Mouse (Mus musculus) hindbrain, embryonic 12.5 days (tissue): ENCODE results near the gene Morn1. TPM values are rescaled to one million over a fixed set of nuclear protein-coding genes. Genes with fewer than 3 reads are reported as not detected.

ENCODE experiments used
- ATAC-seq: fragments of 200-750 bp; cut with Nextera tagmentation; 2 replicates; pipeline ENCODE4 v1.8.0; 2017; ENCODE audit warnings: moderate TSS enrichment; ENCODE audit not compliant: low FRiP score
- H3K27ac ChIP-seq: fragments of 300-500 bp; sonication (generic); 2 replicates; pipeline ENCODE4 v1.5.1; 2016; ENCODE audit warnings: mild to moderate bottlenecking
- H3K27me3 ChIP-seq: fragments of 300-500 bp; sonication (generic); 2 replicates; pipeline ENCODE4 v1.6.1; 2016; ENCODE audit warnings: mild to moderate bottlenecking
- H3K36me3 ChIP-seq: fragments of 300-500 bp; sonication (generic); 2 replicates; pipeline ENCODE4 v1.6.1; 2016; ENCODE audit warnings: mild to moderate bottlenecking
- H3K4me1 ChIP-seq: fragments of 300-500 bp; sonication (generic); 2 replicates; pipeline ENCODE4 v1.6.1; 2016
- H3K4me2 ChIP-seq: fragments of 300-500 bp; sonication (generic); replicated peaks from 2 replicates; pipeline ENCODE4 v1.6.1; 2016; ENCODE audit warnings: mild to moderate bottlenecking
- H3K4me3 ChIP-seq: fragments of 300-500 bp; sonication (generic); 2 replicates; pipeline ENCODE4 v1.5.1; 2016; ENCODE audit warnings: mild to moderate bottlenecking
- H3K9ac ChIP-seq: fragments of 300-500 bp; sonication (generic); 2 replicates; pipeline ENCODE4 v1.6.1; 2016; ENCODE audit warnings: mild to moderate bottlenecking, moderate library complexity
- H3K9me3 ChIP-seq: fragments of 300-500 bp; sonication (generic); replicated peaks from 2 replicates; pipeline ENCODE4 v1.6.1; 2016; ENCODE audit warnings: mild to moderate bottlenecking
- WGBS: fragments of 180-500 bp; shearing (Covaris S2); methylation state at CpG from one replicate; pipeline ENCODE4 v1.1.7; 2016; 5-methylcytosine and 5-hydroxymethylcytosine counted together
- polyA plus RNA-seq: library from polyadenylated mRNA; unstranded; fragments of >200 nt; fragmentation: Nextera tagmentation; extraction: Ambion mirVana; gene quantifications from 2 replicates; pipeline ENCODE4 v1.2.1, GENCODE M21; 2016

Morn1 gene
- polyA plus RNA-seq, 1 experiment from 2014 or later, result 7.7 TPM

DNA sequence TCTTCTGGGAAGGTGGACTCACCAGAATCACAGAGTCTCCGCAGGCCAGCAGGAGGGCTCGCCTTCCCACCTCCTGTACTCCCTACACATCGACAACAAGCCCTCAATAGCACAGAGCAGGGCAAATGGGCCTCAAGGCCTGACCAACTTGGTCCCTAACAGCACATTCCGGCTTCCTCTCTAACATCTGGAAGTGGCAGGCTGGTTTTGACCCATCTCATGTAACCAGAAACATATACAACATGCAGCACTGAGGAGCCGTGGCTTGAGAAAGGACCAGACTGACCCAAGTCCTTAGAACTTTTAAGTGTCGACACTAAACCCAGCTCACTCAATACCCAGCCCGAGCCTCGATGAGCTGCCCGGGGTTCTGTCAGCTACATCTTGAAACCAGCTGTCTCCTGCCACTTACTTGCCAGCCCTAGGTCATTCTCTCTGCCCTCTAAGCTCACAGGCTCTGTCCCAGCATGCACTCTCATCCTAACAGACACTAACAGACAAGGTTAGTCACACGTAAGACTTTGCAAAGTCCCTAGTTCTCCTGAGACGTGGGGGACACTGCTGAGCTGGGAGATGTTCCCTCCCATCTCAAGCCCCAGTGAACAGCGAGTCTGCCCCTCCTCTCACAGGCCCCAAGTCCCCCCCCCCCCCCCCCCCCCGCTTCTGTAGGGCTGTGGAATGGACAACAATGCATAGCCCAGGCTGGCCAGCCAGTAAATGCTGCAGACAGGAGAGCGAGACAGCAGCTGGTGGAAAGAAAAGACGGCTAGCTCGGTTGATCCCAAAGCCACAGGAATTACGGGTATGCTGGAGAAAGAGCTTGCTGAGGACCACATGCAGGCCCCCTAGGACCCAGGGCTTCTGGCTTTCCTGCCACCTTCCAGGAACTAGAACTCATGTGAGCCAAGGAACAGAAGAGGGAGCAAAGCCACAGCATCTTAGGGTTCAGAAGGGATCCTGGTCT is 87.7 kb downstream of the Morn1 start:
- 11% methylated on average over 16 of the region's 17 CpGs for WGBS
- H3K36me3 ChIP-seq, result no peaks in the 10 kb centered on the region
- H3K4me3 ChIP-seq, result no peak overlapping the region
- H3K9me3 ChIP-seq, result no peaks in the 10 kb centered on the region
- H3K4me1 ChIP-seq, result peaks cover 86% of the 10 kb centered on the region
- H3K9ac ChIP-seq, result peak overlapping the region; percentile 48
- no peak for ATAC-seq
- no peaks in the 10 kb centered on the region for H3K27me3 ChIP-seq
- peak overlapping the region; percentile 45 for H3K4me2 ChIP-seq
- peak overlapping the region; percentile 98 for H3K27ac ChIP-seq

DNA sequence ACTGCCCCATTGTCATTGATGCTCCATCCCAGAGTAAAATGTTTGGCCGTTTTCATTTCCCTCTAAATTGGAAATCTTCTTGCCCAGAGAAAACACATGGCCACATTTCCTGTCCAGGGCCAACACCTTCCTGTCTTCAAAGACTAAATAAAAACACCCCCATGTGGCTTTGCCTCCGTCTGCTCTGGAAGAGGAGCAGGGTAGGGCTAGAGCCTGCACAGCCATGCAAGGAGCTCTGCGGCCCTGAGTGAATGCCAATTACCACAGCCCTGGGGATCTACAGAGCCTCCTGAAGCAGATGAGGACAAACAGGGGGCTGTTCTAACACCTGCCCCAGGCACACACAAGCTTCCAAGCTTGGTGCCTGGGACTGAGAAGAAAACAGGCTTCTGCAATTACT is 89.8 kb downstream of the Morn1 start:
- no peaks in the 10 kb centered on the region for H3K27me3 ChIP-seq
- no peak overlapping the region for H3K9ac ChIP-seq
- no peaks in the 10 kb centered on the region for H3K9me3 ChIP-seq
- no peak overlapping the region for H3K4me3 ChIP-seq
- H3K4me2 ChIP-seq, result no peak overlapping the region
- WGBS, result 42% methylated on average over 3 of the region's 3 CpGs
- H3K27ac ChIP-seq, result peak overlapping the region; percentile 73
- peaks cover 88% of the 10 kb centered on the region for H3K4me1 ChIP-seq
- no peak for ATAC-seq
- H3K36me3 ChIP-seq, result no peaks in the 10 kb centered on the region

GRCm38 (mm10) chr4:155178274-155178673 is 91.9 kb downstream of the Morn1 start:
- Histone ChIP-seq H3K36me3 (no peaks in the 10 kb centered on the region), H3K27ac (peak overlapping the region; percentile 81), H3K27me3 (no peaks in the 10 kb centered on the region), H3K9ac (peak overlapping the region; percentile 29; the same call in 1 of the 2 replicates), H3K4me3 (no peak overlapping the region), H3K4me2 (peak overlapping the region; percentile 34), H3K4me1 (peaks cover 70% of the 10 kb centered on the region), H3K9me3 (no peaks in the 10 kb centered on the region)
- ATAC-seq, result peak; percentile 60; the same call in 1 of the 2 replicates
- WGBS, result 12% methylated on average over 6 of the region's 6 CpGs

GRCm38 (mm10) chr4:155178981-155179512 is 92.7 kb downstream of the Morn1 start:
- no peaks in the 10 kb centered on the region for H3K9me3 ChIP-seq
- WGBS, result 38% methylated on average over 3 of the region's 3 CpGs
- H3K27me3 ChIP-seq, result no peaks in the 10 kb centered on the region
- H3K4me2 ChIP-seq, result peak overlapping the region; percentile 34; the same call in 1 of the 2 replicates
- H3K4me1 ChIP-seq, result peaks cover 65% of the 10 kb centered on the region
- ATAC-seq, result no peak
- H3K27ac ChIP-seq, result peak overlapping the region; percentile 81
- H3K36me3 ChIP-seq, result no peaks in the 10 kb centered on the region
- H3K9ac ChIP-seq, result peak overlapping the region; percentile 45; the same call in 1 of the 2 replicates
- H3K4me3 ChIP-seq, result no peak overlapping the region

- no peak overlapping the region for H3K4me3 ChIP-seq
- H3K4me1 ChIP-seq, result peaks cover 52% of the 10 kb centered on the region
- H3K27ac ChIP-seq, result no peak overlapping the region
- ATAC-seq, result no peak
- H3K4me2 ChIP-seq, result no peak overlapping the region
- H3K36me3 ChIP-seq, result no peaks in the 10 kb centered on the region
- 87% methylated on average over 7 of the region's 7 CpGs for WGBS
- no peaks in the 10 kb centered on the region for H3K9me3 ChIP-seq
- no peak overlapping the region for H3K9ac ChIP-seq
- no peaks in the 10 kb centered on the region for H3K27me3 ChIP-seq
Measured at GRCm38 (mm10) chr4:155183201-155183600, 96.8 kb downstream of the Morn1 start.

GRCm38 (mm10) chr4:155184248-155185070 is 98.1 kb downstream of the Morn1 start:
- 82% methylated on average over 18 of the region's 18 CpGs for WGBS
- no peaks in the 10 kb centered on the region for H3K36me3 ChIP-seq
- H3K27me3 ChIP-seq, result no peaks in the 10 kb centered on the region
- H3K9ac ChIP-seq, result no peak overlapping the region
- ATAC-seq, result no peak
- H3K4me1 ChIP-seq, result peaks cover 52% of the 10 kb centered on the region
- no peak overlapping the region for H3K27ac ChIP-seq
- H3K9me3 ChIP-seq, result no peaks in the 10 kb centered on the region
- no peak overlapping the region for H3K4me3 ChIP-seq
- no peak overlapping the region for H3K4me2 ChIP-seq

DNA sequence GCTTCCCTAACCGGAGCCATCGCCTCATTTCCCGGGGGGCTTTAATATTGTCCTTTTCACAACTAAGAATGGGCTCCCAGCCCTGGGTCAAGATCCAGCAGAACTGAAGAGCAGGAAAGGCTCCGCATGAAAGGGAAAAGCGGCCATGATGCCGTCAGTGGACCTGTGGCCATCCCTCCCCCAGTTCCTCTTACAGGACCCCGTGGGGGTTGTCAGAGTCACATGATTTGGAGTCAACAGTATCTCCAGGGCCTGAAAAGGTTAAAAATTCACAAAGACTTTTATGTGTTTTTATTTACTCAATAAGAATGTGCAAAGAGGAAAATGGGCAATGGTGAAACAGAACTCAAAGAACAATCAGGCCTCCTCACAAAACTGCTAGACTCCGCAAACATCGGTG is 99.5 kb downstream of the Morn1 start:
- ATAC-seq, result no peak
- Histone ChIP-seq H3K9ac (no peak overlapping the region), H3K4me2 (no peak overlapping the region), H3K9me3 (no peaks in the 10 kb centered on the region), H3K4me1 (peaks cover 60% of the 10 kb centered on the region), H3K4me3 (no peak overlapping the region), H3K27ac (no peak overlapping the region), H3K36me3 (no peaks in the 10 kb centered on the region), H3K27me3 (no peaks in the 10 kb centered on the region)
- 87% methylated on average over 9 of the region's 9 CpGs for WGBS

DNA sequence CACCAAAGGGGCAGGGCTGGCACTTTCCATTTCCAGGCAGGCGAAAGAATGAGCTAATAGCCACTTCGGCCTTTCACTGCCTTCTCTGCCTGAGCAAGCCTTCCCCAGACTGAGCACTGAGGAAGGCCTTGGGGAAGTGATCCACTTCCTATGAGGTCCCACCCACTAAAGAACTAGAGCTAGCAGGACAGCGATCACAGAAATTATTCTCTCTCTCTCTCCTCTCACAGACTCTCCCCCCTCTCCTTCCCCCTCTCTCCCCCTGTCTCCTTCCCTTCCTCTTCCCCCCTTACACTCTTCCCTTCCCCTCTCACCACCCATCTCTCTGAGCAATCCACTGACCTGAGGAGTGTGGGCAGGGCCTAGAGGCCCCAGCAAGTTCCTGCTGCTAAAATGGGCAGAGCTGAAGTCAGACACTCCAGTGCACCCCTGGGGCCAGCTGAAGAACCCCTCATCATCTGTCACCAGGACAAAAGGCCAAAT is 100.9 kb downstream of the Morn1 start:
- 46% methylated on average over 3 of the region's 3 CpGs for WGBS
- peaks cover 71% of the 10 kb centered on the region for H3K4me1 ChIP-seq
- H3K9me3 ChIP-seq, result no peaks in the 10 kb centered on the region
- no peaks in the 10 kb centered on the region for H3K36me3 ChIP-seq
- peak overlapping the region; percentile 60 for H3K27ac ChIP-seq
- H3K27me3 ChIP-seq, result no peaks in the 10 kb centered on the region
- H3K4me2 ChIP-seq, result no peak overlapping the region
- no peak overlapping the region for H3K4me3 ChIP-seq
- no peak overlapping the region for H3K9ac ChIP-seq
- ATAC-seq, result no peak

- Histone ChIP-seq H3K36me3 (no peaks in the 10 kb centered on the region), H3K4me1 (peaks cover 78% of the 10 kb centered on the region), H3K4me2 (no peak overlapping the region), H3K4me3 (no peak overlapping the region), H3K9ac (no peak overlapping the region), H3K27me3 (no peaks in the 10 kb centered on the region), H3K27ac (peak overlapping the region; percentile 52; the same call in 1 of the 2 replicates), H3K9me3 (no peaks in the 10 kb centered on the region)
- no peak for ATAC-seq
- WGBS, result 7% methylated on average over 8 of the region's 8 CpGs
Measured at GRCm38 (mm10) chr4:155188341-155188740, 102.0 kb downstream of the Morn1 start.

DNA sequence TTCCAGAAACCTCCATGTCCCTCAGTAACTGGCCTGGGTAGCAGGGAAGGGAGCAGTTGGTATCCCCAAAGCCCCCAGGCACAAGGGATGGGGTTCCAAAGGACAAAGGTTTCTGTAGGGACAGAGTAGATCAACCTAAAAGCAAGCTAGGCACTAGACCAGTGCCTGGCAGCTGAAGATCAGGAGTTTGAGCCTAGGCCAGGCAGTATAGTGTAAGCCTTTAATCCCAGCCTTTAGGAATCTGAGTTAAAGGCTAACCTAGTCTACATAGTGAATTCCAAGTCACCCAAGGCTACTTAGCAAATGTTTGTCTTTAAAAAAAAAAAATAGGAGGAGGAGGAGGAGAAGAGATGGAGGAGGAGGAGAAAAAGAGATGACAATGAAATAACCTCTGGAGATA is 102.4 kb downstream of the Morn1 start:
- Histone ChIP-seq H3K9me3 (no peaks in the 10 kb centered on the region), H3K36me3 (no peaks in the 10 kb centered on the region), H3K4me3 (no peak overlapping the region), H3K27ac (peak overlapping the region; percentile 52; the same call in 1 of the 2 replicates), H3K27me3 (no peaks in the 10 kb centered on the region), H3K9ac (no peak overlapping the region), H3K4me2 (no peak overlapping the region), H3K4me1 (peaks cover 80% of the 10 kb centered on the region)
- ATAC-seq, result no peak

GRCm38 (mm10) chr4:155189711-155190139 is 103.3 kb downstream of the Morn1 start:
- H3K36me3 ChIP-seq, result no peaks in the 10 kb centered on the region
- H3K27me3 ChIP-seq, result no peaks in the 10 kb centered on the region
- ATAC-seq, result 0 out of 2 replicates have a peak, but pooled peaks have one; percentile 36
- peak overlapping the region; percentile 35; the same call in 1 of the 2 replicates for H3K27ac ChIP-seq
- 0% methylated on average over 4 of the region's 4 CpGs for WGBS
- no peak overlapping the region for H3K4me3 ChIP-seq
- no peaks in the 10 kb centered on the region for H3K9me3 ChIP-seq
- H3K4me2 ChIP-seq, result 0 out of 2 replicates have a peak overlapping the region, but pooled peaks have one; percentile 11
- H3K9ac ChIP-seq, result 0 out of 2 replicates have a peak overlapping the region, but pooled peaks have one; percentile 8
- H3K4me1 ChIP-seq, result peaks cover 70% of the 10 kb centered on the region
